Mouse (Mus musculus): ENCODE results near the gene Dhx40. TPM values are rescaled to one million over a fixed set of nuclear protein-coding genes. Genes with fewer than 3 reads are reported as not detected.
"Not testable (repeated sequence)": the region's sequence is repeated elsewhere in the genome, so short reads cannot be mapped to it uniquely, and the experiment has no call there.

The Dhx40 gene
- total RNA-seq, 2 experiments from 2014 or later: 21.6 to 24.6 TPM

DNA sequence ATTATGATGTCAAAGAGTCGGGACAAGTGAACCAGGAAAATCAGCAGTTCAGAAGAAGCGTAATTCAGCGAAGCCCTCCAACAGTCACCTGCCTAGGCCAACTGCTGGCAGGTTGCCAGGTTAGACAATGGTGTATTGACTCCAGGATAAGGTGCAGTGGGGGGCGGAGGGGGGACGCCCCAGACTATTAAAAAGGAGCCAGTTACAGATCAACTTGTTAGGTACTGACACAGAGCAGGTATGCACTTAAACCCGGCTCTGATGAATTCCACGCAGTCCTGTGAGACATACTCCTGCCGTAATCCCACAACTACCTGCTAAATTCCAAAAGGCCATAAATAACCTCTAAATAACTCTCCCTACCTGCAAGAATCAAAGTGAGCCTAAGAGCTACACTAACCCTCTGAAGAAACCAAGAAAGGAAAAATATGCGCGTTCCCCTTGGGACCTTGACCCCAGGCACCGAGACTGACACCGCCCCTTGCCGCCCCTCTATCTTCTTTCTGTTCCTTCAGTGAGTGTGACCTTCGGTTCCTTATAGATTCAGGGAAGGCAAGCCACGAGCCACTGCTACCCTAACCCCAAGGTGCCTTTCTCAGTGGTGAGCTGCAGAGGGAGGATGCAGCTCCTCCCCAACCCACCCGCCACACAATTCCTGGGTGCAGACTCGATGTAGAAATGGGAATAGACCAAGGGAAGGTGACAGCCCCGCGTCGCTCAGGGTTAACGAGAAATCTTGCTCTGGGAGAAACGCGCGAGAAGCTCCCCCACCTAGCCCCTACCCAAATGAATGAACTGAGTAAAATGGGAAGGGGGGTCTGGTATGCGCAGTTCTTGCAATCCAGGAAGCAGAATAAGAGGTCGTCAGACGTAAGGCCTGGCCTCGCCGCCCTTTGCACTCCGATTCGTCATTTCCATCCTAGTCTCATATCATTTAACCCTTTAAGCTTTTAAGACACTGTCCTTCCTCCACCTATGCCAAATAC, 51.1 kb downstream of the Dhx40 start:
- DNase-seq (ENCODE audit: low spot score in 2 of 2): peak; percentile 15 to 38

GRCm38 (mm10) chr11:86752404-86752803, 55.1 kb downstream of the Dhx40 start:
- no peak for DNase-seq (ENCODE audit: low spot score in 2 of 2)

- no peak for DNase-seq (ENCODE audit: low spot score in 2 of 2)
Measured at GRCm38 (mm10) chr11:86751010-86751409, 56.5 kb downstream of the Dhx40 start.

- no peak for DNase-seq (ENCODE audit: low spot score in 2 of 2)
Measured at GRCm38 (mm10) chr11:86749776-86750423, 57.6 kb downstream of the Dhx40 start.

DNA sequence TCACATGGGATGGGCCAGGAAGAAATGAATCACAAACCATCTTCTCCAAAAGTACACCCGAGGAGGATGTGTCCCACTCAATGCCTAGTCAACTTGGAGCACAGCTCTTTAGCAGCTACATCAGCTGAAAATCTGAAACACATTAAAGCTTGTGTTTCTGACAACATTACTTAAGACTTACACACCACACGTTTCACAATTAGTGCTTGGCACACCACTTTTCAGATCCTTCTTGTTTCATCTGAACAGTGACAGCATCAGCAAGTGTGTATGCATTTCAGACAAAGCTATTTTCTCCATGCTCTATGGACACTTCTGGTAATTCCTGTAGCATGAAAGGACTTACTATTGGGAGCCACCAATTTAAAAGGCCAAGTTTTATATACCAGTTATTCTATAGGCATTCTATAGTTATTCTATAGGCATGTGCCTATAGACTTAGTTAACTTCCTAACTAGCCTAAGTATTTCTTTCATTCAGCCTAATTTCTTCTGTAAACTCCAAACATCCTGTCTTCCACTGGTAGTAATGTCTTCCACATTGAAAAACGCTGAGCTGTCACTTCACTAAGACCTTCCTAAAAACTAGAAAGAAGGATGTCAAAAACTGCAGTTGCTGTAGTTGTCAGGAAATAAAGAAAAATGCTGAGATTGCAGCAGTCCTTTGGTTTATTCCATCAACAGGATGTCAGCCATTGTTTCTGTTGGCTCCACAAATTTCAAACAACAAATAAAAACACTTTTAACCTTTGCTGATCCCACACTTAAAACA, 61.7 kb downstream of the Dhx40 start:
- no peak for DNase-seq (ENCODE audit: low spot score in 2 of 2)

DNA sequence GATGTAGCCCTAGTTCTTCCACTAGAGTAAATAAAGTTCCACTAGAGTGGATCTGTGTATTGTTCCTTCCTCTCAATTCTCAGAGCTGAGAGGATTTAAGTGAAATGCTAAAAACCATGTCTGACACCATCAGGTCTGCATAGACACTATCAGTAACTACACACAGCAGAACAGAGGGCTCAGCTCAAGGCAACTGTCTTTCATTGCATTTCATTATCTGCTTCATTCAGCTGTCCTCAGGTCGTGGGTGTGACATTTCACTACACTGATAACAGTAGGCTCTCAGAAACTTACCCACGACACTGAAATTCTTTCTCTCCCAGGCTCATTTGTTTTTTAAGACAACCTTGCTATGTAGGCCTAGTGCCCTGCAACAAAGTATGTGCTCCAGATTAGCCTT, 64.9 kb downstream of the Dhx40 start:
- no peak for DNase-seq (ENCODE audit: low spot score in 2 of 2)

GRCm38 (mm10) chr11:86741505-86741904, 66.0 kb downstream of the Dhx40 start:
- no peak for DNase-seq (ENCODE audit: low spot score in 2 of 2)

DNA sequence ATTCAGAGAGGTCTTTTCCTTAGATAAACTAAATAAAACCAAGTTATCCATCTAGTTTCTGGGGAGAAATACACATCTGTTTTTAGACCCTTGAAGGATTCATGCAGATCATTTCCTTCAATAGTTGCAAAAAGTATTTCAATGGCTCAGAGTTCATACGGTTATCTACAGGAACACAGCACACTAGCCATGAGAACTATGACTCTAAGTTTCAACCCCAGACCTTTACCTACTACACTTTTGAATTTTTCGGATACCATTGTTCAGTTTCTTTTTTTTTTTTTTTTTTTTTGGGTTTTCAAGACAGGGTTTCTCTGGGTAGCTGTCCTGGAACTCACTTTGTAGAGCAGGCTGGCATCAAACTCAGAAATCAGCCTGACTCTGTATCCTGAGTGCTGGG, 68.1 kb downstream of the Dhx40 start:
- DNase-seq (ENCODE audit: low spot score in 2 of 2): no peak

DNA sequence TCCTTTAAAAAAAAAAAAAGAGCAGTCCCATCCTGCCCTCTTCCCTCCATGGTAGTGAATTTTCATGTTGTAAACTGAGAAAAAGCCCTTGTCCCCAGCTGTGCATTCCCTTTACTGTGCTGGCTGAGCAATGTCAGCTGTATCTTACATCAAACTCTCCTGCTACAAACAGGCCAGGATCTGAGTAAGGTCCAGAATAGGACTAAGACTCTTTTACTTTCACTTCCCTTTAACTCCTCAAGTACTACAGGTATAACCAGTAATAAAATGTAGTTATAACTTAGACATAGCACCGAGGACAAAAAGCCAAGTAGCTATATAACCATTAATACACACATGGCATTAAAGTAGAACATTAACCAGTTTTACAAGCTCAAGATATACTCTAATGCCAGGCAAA, 68.6 kb downstream of the Dhx40 start:
- no peak for DNase-seq (ENCODE audit: low spot score in 2 of 2)

GRCm38 (mm10) chr11:86738308-86738707, 69.2 kb downstream of the Dhx40 start:
- not testable (repeated sequence) for DNase-seq (ENCODE audit: low spot score in 2 of 2)

GRCm38 (mm10) chr11:86737301-86738000, 70.1 kb downstream of the Dhx40 start:
- DNase-seq (ENCODE audit: low spot score in 2 of 2): no peak

DNA sequence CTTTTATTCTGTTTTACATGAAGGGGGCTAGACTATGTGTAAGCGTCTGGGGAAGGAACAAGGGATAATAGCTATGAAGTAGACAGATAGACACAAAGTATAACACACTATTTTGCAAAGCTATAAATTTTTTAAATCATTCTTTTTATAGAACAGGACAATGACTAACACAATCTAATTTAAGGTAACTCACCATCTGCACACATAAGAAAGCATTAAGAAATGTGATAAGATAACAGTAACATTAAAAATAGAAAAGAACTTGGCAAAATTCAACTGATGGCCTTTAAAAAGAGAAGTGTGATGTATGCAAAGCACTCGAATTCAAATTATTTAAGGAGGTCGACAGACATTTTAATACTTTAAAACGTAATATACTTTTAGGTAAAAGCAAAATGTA, 72.6 kb downstream of the Dhx40 start:
- DNase-seq (ENCODE audit: low spot score in 2 of 2): no peak

DNA sequence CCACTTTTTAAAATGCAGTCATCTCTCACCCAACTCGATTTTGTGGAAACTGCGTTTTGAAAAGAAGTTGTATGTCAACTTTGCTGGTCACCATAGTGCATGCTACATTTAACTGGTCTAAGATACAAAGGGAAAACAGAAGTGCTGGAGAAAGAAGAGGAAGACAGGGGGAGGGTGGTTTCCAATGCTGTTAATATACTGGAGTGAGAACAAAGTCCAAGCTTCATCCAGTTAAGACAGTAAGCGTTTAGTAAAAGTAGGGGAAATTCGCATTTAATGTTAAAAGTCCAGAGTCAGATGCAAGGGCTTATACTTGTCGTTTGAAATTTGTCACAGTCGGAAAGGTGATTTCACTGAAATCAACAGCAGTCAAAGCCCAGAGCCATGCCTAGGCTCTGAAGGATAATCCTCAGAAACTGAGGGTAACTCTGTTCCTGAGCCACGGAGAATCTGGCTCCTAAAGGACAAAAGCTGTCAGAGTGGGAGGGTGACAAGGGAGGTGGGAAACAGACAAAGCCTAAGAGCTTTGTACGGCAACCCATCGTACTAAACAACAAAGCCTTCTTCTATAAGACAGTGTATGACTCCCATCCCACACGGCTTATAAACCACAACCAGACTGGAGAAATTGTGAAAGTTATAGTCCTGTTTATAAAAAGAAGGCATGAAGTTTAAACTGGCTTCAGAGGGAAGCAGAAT, 73.2 kb downstream of the Dhx40 start:
- no peak for DNase-seq (ENCODE audit: low spot score in 2 of 2)

DNA sequence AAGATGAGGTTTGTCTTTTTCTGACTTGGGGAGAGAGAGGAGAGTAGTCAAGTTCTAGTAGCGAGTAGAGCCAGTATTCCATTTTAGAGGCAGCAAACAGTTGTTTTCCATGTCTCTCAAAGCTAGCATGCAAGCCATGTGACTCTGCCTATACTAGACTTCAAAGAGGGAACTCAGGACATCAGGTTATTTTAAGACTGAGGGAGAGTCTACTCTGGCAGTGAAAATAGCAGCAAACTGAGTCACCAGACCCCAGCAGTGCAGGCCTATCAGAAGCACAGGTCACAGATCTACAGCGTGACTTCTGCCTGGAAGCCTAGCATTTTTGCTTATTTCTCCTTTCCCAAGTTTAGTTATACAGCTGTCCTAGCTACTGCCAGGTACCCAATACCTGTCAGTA, 76.1 kb downstream of the Dhx40 start:
- no peak for DNase-seq (ENCODE audit: low spot score in 2 of 2)

DNA sequence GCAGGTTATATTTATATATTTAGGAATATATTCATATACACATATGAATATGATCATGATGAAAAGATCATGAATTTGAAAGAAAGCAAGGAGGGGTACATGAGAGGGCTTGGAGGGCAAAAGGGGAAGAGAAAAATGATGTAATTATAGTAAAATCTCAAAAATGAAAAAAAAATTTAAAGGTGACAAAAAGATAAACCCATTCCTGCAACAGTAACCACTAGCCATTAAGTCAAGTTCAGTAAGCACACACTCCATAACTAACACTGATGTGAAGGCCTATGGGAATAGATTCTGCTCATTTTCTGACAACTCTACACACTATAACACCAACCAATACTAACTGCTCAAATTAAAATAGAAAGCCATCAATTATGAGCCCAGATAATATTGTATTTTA, 81.9 kb downstream of the Dhx40 start:
- no peak for DNase-seq (ENCODE audit: low spot score in 2 of 2)

GRCm38 (mm10) chr11:86724982-86725381, 82.6 kb downstream of the Dhx40 start:
- no peak for DNase-seq (ENCODE audit: low spot score in 2 of 2)

GRCm38 (mm10) chr11:86724004-86724403, 83.5 kb downstream of the Dhx40 start:
- no peak for DNase-seq (ENCODE audit: low spot score in 2 of 2)

DNA sequence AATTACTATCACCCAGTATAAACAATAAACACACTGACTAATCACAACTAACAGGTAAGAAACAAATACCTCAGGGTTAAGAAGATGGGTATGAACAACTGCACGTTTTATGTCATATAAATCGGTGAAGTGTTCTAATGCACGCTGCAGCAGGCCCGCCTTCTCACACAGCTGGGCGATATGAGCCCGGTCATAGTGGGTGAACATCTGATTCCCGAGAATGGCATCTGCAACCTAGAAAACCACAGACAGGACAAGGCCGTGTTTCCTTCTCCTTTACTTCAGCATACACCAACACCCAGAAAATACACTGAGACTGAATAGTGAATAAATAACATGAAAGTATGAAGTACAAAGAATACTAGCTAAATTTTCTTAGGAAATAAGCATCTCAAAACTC, 88.2 kb downstream of the Dhx40 start:
- no peak for DNase-seq (ENCODE audit: low spot score in 2 of 2)

Data from layer of hippocampus, postnatal 10 days (tissue).